Mouse (Mus musculus): Measurements from ENCODE around the gene Tfap2d. TPM values are rescaled to one million over a fixed set of nuclear protein-coding genes. Genes with fewer than 3 reads are reported as not detected.

The Tfap2d gene
- polyA plus RNA-seq, 1 experiment from 2014 or later: not detected

DNA sequence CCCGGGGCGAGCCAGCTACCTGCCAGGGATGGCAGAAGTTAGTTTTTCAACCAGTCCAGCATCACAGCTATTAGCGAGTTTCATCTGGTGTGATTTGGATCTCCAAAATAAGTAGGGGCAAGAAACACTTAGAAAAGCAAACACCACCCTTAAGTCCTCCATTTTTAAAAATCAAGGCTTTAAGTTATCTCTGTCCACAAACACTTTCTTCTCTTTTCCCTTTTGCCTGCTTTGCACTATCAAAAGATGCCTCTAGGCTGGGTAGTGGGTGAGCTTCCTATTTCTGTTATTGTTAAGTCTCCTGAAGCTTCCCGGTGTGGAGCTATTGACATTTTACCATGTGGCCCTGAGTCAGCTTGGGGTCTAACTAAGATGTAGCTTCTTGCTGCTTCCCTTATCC lies 110.3 kb downstream of the Tfap2d start:
- H3K9ac ChIP-seq (replicated peaks): no peak overlapping the region
- WGBS (ENCODE audit: insufficient replicate concordance): 2% methylated on average over 4 of the region's 4 CpGs
- H3K9me3 ChIP-seq (ENCODE audit: low read length): no peaks in the 10 kb centered on the region
- no peak for DNase-seq
- H3K27ac ChIP-seq (ENCODE audit: low read depth): no peak overlapping the region
- H3K36me3 ChIP-seq (replicated peaks; ENCODE audit: insufficient read depth, low read length): no peaks in the 10 kb centered on the region
- no peaks in the 10 kb centered on the region for H3K4me1 ChIP-seq (ENCODE audit: insufficient read depth)
- H3K4me2 ChIP-seq (ENCODE audit: low read depth, low read length): no peak overlapping the region
- no peak overlapping the region for H3K4me3 ChIP-seq (ENCODE audit: low read depth, low read length)
- ATAC-seq: no peak
- TF ChIP-seq CTCF (IDR thresholded peaks at IDR 0.05; ENCODE audit: low read depth) (no peak), EP300 (IDR thresholded peaks at IDR 0.05; ENCODE audit: low read depth) (no peak)
- peaks cover 88% of the 10 kb centered on the region for H3K27me3 ChIP-seq (ENCODE audit: insufficient read depth, low read length)

DNA sequence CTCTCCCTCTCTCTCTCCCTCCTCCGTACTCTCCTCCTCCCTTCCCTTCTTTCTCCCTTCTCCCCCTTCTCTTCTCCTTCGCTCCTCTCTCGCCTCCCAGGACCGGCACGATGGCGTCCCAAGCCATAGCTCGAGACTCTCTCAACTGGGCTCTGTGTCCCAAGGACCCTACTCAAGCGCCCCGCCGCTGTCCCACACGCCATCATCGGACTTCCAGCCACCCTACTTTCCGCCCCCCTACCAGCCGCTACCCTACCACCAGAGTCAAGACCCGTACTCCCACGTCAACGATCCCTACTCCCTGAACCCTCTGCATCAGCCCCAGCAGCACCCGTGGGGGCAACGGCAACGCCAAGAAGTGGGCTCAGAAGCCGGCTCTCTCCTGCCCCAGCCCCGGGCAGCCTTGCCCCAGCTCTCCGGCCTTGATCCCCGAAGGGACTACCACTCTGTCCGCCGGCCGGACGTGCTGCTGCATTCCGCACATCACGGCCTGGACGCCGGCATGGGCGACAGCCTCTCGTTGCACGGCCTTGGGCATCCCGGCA lies 111.1 kb downstream of the Tfap2d start:
- peaks cover 86% of the 10 kb centered on the region for H3K27me3 ChIP-seq (ENCODE audit: insufficient read depth, low read length)
- WGBS (ENCODE audit: insufficient replicate concordance): 5% methylated on average over 36 of the region's 36 CpGs

More for the DNA sequence above, 111.1 kb downstream of the Tfap2d start:
- H3K36me3 ChIP-seq (replicated peaks; ENCODE audit: insufficient read depth, low read length): no peaks in the 10 kb centered on the region
- no peaks in the 10 kb centered on the region for H3K4me1 ChIP-seq (ENCODE audit: insufficient read depth)
- DNase-seq: no peak
- H3K9ac ChIP-seq (replicated peaks): no peak overlapping the region
- H3K4me3 ChIP-seq (ENCODE audit: low read depth, low read length): no peak overlapping the region
- ATAC-seq: no peak
- no peak overlapping the region for H3K27ac ChIP-seq (ENCODE audit: low read depth)
- H3K4me2 ChIP-seq (ENCODE audit: low read depth, low read length): no peak overlapping the region
- no peaks in the 10 kb centered on the region for H3K9me3 ChIP-seq (ENCODE audit: low read length)
- TF ChIP-seq EP300 (IDR thresholded peaks at IDR 0.05; ENCODE audit: low read depth) (no peak), CTCF (IDR thresholded peaks at IDR 0.05; ENCODE audit: low read depth) (no peak)

Other genes with a start within 250 kb of the Tfap2d start
- not detected in 2 replicates for gene Tfap2b, start 105.9 kb downstream of the Tfap2d start, polyA plus RNA-seq (2015; fragmentation: Nextera tagmentation; extraction: Ambion mirVana)